Mouse (Mus musculus) embryo, embryonic 10.5 days (tissue): ENCODE data around the gene Tenm2.
A peak's percentile ranks its signal among the peaks of the same experiment; 100 is the strongest.

Source experiments
- DNase-seq: peaks from one replicate; pipeline ENCODE4 v3.0.0-alpha.2; 2015; ENCODE audit warnings: low spot score

Tenm2 gene

GRCm38 (mm10) chr11:36694810-36695209 lies 541.0 kb downstream of the Tenm2 start:
- DNase-seq, result no peak

- DNase-seq, result no peak
These were observed 543.1 kb downstream of the Tenm2 start for GRCm38 (mm10) chr11:36692637-36693036.

- DNase-seq, result no peak
These were observed 544.9 kb downstream of the Tenm2 start for GRCm38 (mm10) chr11:36690826-36691225.

- no peak for DNase-seq
These were observed 549.5 kb downstream of the Tenm2 start for GRCm38 (mm10) chr11:36686253-36686652.

GRCm38 (mm10) chr11:36679361-36679760 lies 556.4 kb downstream of the Tenm2 start:
- DNase-seq, result no peak

- DNase-seq, result no peak
These were observed 557.2 kb downstream of the Tenm2 start for GRCm38 (mm10) chr11:36678542-36678941.

- peak; percentile 63 for DNase-seq
These were observed 557.7 kb downstream of the Tenm2 start for GRCm38 (mm10) chr11:36678057-36678396.

- DNase-seq, result peak; percentile 83
These were observed 558.3 kb downstream of the Tenm2 start for GRCm38 (mm10) chr11:36677321-36678056.

- DNase-seq, result no peak
These were observed 559.1 kb downstream of the Tenm2 start for GRCm38 (mm10) chr11:36676446-36677284.

GRCm38 (mm10) chr11:36674902-36675422 lies 560.8 kb downstream of the Tenm2 start:
- DNase-seq, result no peak

GRCm38 (mm10) chr11:36674141-36674540 lies 561.6 kb downstream of the Tenm2 start:
- no peak for DNase-seq

- no peak for DNase-seq
These were observed 564.6 kb downstream of the Tenm2 start for GRCm38 (mm10) chr11:36671196-36671595.

GRCm38 (mm10) chr11:36664026-36664425 lies 571.7 kb downstream of the Tenm2 start:
- no peak for DNase-seq

- DNase-seq, result peak; percentile 26
These were observed 572.2 kb downstream of the Tenm2 start for GRCm38 (mm10) chr11:36663571-36663970.

- DNase-seq, result no peak
These were observed 582.0 kb downstream of the Tenm2 start for GRCm38 (mm10) chr11:36653656-36654323.

GRCm38 (mm10) chr11:36647179-36647578 lies 588.6 kb downstream of the Tenm2 start:
- no peak for DNase-seq

- peak; percentile 9 for DNase-seq
These were observed 600.7 kb downstream of the Tenm2 start for GRCm38 (mm10) chr11:36635082-36635481.

GRCm38 (mm10) chr11:36632201-36632600 lies 603.6 kb downstream of the Tenm2 start:
- no peak for DNase-seq

GRCm38 (mm10) chr11:36613807-36614206 lies 622.0 kb downstream of the Tenm2 start:
- DNase-seq, result no peak

- no peak for DNase-seq
These were observed 630.9 kb downstream of the Tenm2 start for GRCm38 (mm10) chr11:36604815-36605382.

- no peak for DNase-seq
These were observed 631.5 kb downstream of the Tenm2 start for GRCm38 (mm10) chr11:36604272-36604671.

- DNase-seq, result no peak
These were observed 643.3 kb downstream of the Tenm2 start for GRCm38 (mm10) chr11:36592471-36592870.
